Mouse (Mus musculus) kidney, postnatal 0 days (tissue): ENCODE measurements around the gene Rps29. TPM values are rescaled to one million over a fixed set of nuclear protein-coding genes. Genes with fewer than 3 reads are reported as not detected.

Experiments
- ATAC-seq: fragments of 200-750 bp; cut with Nextera tagmentation; replicated peaks from 2 replicates; pipeline ENCODE4 v1.8.0; 2017; ENCODE audit warnings: low read depth, moderate number of reproducible peaks, moderate TSS enrichment, moderate library complexity; ENCODE audit not compliant: low FRiP score
- DNase-seq: peaks from one replicate; pipeline ENCODE4 v3.0.0-alpha.2; 2016; ENCODE audit warnings: low spot score
- H3K27ac ChIP-seq: fragments of 300-500 bp; sonication (generic); 2 replicates; pipeline ENCODE4 v1.5.1; 2014; ENCODE audit warnings: mild to moderate bottlenecking
- H3K27me3 ChIP-seq: fragments of 300-500 bp; sonication (generic); 2 replicates; pipeline ENCODE4 v1.6.1; 2014; ENCODE audit warnings: low read length, mixed read lengths; ENCODE audit not compliant: insufficient read depth
- H3K36me3 ChIP-seq: fragments of 300-500 bp; sonication (generic); 2 replicates; pipeline ENCODE4 v1.6.1; 2014; ENCODE audit warnings: low read length, mixed read lengths; ENCODE audit not compliant: insufficient read depth
- H3K4me1 ChIP-seq: fragments of 300-500 bp; sonication (generic); replicated peaks from 2 replicates; pipeline ENCODE4 v1.6.1; 2014; ENCODE audit warnings: antibody characterized with exemption, low read length, mixed read lengths; ENCODE audit not compliant: insufficient read depth
- H3K4me2 ChIP-seq: fragments of 300-500 bp; sonication (generic); 2 replicates; pipeline ENCODE4 v1.6.1; 2014; ENCODE audit warnings: mild to moderate bottlenecking, low read length, moderate library complexity, mixed read lengths
- H3K4me3 ChIP-seq: fragments of 300-500 bp; sonication (generic); replicated peaks from 2 replicates; pipeline ENCODE4 v1.5.1; 2014; ENCODE audit warnings: low read depth, low read length
- H3K9ac ChIP-seq: fragments of 300-500 bp; sonication (generic); 2 replicates; pipeline ENCODE4 v1.6.1; 2014; ENCODE audit warnings: low read depth, low read length
- H3K9me3 ChIP-seq: fragments of 300-500 bp; sonication (generic); replicated peaks from 2 replicates; pipeline ENCODE4 v1.6.1; 2016; ENCODE audit warnings: low read length, inconsistent platforms, mixed read lengths
- CTCF ChIP-seq: IDR thresholded peaks from 2 replicates; pipeline ENCODE4 v1.5.1; 2016; ENCODE audit warnings: antibody characterized with exemption, low read depth, mild to moderate bottlenecking, moderate library complexity
- WGBS: fragments of 180-500 bp; shearing (Covaris S2); extraction: QIAGEN DNeasy Blood & Tissue Kit; methylation state at CpG from one replicate; pipeline ENCODE4 v1.1.7; 2014; 5-methylcytosine and 5-hydroxymethylcytosine counted together
- polyA plus RNA-seq: library from polyadenylated mRNA; unstranded; fragments of >200 nt; fragmentation: Nextera tagmentation; extraction: Ambion mirVana; gene quantifications from 2 replicates; pipeline ENCODE4 v1.2.1, GENCODE M21; 2015

Rps29 gene
- polyA plus RNA-seq, 1 experiment from 2014 or later = 2,435 TPM

DNA sequence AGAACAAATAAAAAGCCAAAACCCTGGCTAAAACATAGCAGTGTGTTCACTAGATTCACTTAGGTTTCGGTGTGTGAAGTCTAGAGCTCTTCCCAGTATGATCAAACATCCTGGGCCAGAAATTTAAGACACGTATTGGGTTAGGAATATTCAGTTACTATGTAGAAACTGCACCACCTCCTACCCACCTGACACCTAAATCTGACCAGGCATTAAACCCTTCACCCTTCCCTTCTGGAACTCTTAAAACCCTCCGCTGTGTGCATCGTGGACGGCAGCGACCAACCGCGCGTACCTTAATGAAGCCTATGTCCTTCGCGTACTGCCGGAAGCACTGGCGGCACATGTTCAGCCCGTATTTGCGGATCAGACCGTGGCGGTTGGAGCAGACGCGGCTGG is 621 bp downstream of the Rps29 start:
- under 1% methylated on average over 19 of the region's 19 CpGs for WGBS
- H3K27ac ChIP-seq = peak overlapping the region; percentile 97
- no peak for TF ChIP-seq CTCF
- H3K9ac ChIP-seq = peak overlapping the region; percentile 87
- H3K27me3 ChIP-seq = no peaks in the 10 kb centered on the region
- H3K36me3 ChIP-seq = peaks cover 12% of the 10 kb centered on the region
- peak overlapping the region; percentile 54 for H3K4me2 ChIP-seq
- DNase-seq = peak; percentile 64
- peak overlapping the region; percentile 72 for H3K4me3 ChIP-seq
- peaks cover 4% of the 10 kb centered on the region; the same call in 1 of the 2 replicates for H3K4me1 ChIP-seq
- no peak for ATAC-seq
- H3K9me3 ChIP-seq = no peaks in the 10 kb centered on the region

DNA sequence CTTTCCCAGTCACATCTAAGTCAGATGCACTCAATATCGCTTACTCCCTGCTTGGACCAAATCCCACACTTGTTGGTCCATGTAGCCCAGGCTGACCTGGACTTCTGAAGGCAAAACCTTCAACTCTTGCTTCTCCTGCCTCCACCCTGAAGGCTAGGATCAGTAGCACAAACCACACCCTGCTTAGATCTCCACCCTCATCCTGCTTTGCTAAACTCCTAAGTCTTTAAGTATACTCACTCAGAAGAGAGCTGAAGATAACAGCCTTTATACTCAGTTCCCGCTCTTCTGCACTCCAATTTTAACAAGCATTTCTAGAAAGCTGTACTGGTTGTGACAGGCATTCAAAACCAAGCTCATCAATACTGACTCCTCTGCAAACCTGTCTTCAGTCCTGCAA is 1.9 kb downstream of the Rps29 start:
- no peak overlapping the region for H3K4me3 ChIP-seq
- peaks cover 4% of the 10 kb centered on the region; the same call in 1 of the 2 replicates for H3K4me1 ChIP-seq
- H3K4me2 ChIP-seq = no peak overlapping the region
- no peak overlapping the region for H3K27ac ChIP-seq
- no peak overlapping the region for H3K9ac ChIP-seq
- no peak for ATAC-seq
- no peaks in the 10 kb centered on the region for H3K27me3 ChIP-seq
- no peak for TF ChIP-seq CTCF
- 92% methylated on average over 2 of the region's 2 CpGs for WGBS
- no peak for DNase-seq
- H3K36me3 ChIP-seq = peaks cover 12% of the 10 kb centered on the region
- H3K9me3 ChIP-seq = no peaks in the 10 kb centered on the region

DNA sequence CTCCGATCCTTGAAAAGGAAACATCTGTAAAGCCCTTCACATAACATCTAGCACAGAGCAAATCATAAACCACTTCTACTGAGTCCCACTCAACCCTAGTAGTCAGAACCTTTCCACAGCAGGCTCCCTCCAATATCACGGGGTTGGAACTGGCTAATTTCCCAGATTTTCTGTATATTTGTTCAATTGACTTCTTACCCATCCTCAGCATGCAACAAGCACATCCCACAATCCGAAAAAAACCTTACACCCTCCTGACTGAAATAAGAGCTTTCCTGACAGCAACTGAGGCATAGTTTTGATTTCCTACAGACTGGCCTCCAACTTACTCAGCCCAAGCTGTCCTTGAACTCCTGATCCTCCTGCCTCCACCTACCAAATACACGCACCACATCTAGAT is 2.5 kb downstream of the Rps29 start:
- TF ChIP-seq CTCF = no peak
- Histone ChIP-seq H3K4me3 (no peak overlapping the region), H3K27me3 (no peaks in the 10 kb centered on the region), H3K4me1 (peaks cover 4% of the 10 kb centered on the region; the same call in 1 of the 2 replicates), H3K9ac (no peak overlapping the region), H3K27ac (no peak overlapping the region), H3K36me3 (peaks cover 12% of the 10 kb centered on the region), H3K9me3 (no peaks in the 10 kb centered on the region), H3K4me2 (no peak overlapping the region)
- 90% methylated on average over 4 of the region's 4 CpGs for WGBS
- DNase-seq = no peak
- ATAC-seq = no peak

DNA sequence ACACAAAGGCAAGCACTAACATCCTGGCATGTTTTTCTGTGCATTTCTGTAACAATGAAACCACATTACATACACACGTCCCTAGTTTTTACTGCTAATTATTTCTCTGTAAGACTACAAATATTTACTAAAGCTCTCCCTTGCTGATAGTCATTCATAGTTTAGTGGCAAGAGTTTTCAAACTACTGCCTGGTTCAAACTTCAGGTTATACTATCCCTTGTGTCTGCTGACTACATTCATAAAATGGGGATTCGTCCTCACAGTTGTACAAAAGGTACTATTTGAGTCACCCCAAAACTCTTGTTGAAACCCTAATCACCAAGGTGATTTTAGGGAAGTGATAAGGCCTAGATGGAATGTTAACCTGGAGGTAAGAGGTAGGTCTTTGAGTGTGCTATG is 3.1 kb downstream of the Rps29 start:
- Histone ChIP-seq H3K4me1 (peaks cover 4% of the 10 kb centered on the region; the same call in 1 of the 2 replicates), H3K36me3 (peaks cover 12% of the 10 kb centered on the region), H3K4me3 (no peak overlapping the region), H3K9me3 (no peaks in the 10 kb centered on the region), H3K4me2 (no peak overlapping the region), H3K27me3 (no peaks in the 10 kb centered on the region), H3K27ac (no peak overlapping the region), H3K9ac (no peak overlapping the region)
- 81% methylated on average over 2 of the region's 2 CpGs for WGBS
- DNase-seq (no peak), ATAC-seq (no peak)
- no peak for TF ChIP-seq CTCF

DNA sequence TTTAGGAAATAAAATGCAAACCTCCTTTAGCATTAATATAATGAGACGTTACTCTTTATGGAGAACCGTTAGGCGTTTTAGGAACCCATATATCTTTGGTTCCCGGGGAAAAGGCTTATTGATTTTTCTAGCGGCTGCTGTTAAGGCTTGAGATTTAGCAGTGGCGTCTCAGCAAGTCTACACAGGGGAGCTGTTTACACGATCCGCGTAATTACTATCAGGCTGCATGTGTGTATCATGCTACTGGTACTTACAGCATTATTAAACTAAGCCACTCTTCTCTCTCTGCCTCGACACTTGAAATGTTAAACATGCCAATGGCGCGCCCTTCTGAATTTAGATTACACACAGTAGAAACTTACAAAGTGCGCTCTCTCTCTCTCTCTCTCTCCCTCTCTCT is 8.9 kb downstream of the Rps29 start:
- ATAC-seq = no peak
- no peak overlapping the region for H3K9ac ChIP-seq

DNA sequence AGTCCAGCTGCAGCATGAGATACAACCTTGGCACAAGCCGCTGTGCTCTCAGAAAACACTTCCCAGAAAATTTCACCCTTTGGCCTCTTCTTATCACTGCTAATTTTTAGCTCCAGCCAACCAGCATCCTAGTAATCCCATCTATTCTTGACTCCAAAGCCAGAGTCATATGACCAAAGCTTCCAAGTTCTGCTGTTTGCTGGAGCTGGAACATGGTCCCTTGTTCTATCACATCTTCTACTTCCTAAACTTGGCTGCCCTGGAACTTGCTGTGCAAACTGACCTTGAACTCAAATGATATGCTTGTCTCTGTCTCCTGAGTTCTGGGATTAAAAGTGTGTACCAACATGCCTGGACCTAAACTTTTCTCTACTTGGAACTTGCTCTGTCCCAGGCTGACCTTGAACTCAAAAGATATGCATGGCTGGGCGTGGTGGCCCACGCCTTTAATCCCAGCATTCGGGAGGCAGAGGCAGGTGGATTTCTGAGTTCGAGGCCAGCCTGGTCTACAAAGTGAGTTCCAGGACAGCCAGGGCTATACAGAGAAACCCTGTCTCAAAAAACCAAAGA is 11.7 kb downstream of the Rps29 start:
- no peak for TF ChIP-seq CTCF
- H3K9ac ChIP-seq = no peak overlapping the region
- no peak for DNase-seq
- H3K36me3 ChIP-seq = no peaks in the 10 kb centered on the region
- H3K4me2 ChIP-seq = no peak overlapping the region
- H3K4me1 ChIP-seq = no peaks in the 10 kb centered on the region
- 98% methylated on average over 5 of the region's 5 CpGs for WGBS
- H3K27ac ChIP-seq = no peak overlapping the region
- no peaks in the 10 kb centered on the region for H3K27me3 ChIP-seq
- H3K4me3 ChIP-seq = no peak overlapping the region
- ATAC-seq = no peak
- no peaks in the 10 kb centered on the region for H3K9me3 ChIP-seq

More for the DNA sequence above, 8.9 kb downstream of the Rps29 start:
- H3K4me2 ChIP-seq = no peak overlapping the region
- H3K4me1 ChIP-seq = no peaks in the 10 kb centered on the region
- no peak for DNase-seq
- WGBS = 85% methylated on average over 13 of the region's 13 CpGs
- no peak overlapping the region for H3K4me3 ChIP-seq
- H3K36me3 ChIP-seq = no peaks in the 10 kb centered on the region
- H3K9me3 ChIP-seq = no peaks in the 10 kb centered on the region
- TF ChIP-seq CTCF = no peak
- no peak overlapping the region for H3K27ac ChIP-seq
- no peaks in the 10 kb centered on the region for H3K27me3 ChIP-seq

DNA sequence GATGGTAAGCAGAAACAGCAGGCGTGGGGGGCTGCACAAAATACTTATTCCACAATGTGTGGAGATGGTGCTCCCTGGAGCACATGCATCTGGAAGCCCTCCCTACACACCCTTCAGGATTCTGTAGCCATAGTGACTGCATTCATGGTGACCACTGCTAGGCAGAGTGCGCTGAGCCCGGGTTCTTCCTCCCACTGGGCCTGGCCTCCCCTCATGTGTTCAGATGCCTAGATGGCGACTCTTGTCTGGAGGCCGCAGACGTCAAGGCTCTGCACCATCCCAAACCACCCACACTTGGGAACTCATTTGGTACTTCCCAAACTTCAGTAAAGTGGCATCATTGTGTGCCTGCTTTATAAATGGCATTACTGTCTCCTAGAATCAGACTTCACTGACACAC is 15.5 kb downstream of the Rps29 start:
- DNase-seq = no peak
- TF ChIP-seq CTCF = no peak
- Histone ChIP-seq H3K36me3 (no peaks in the 10 kb centered on the region), H3K27me3 (no peaks in the 10 kb centered on the region), H3K4me1 (no peaks in the 10 kb centered on the region), H3K27ac (no peak overlapping the region), H3K4me3 (no peak overlapping the region), H3K4me2 (no peak overlapping the region), H3K9ac (no peak overlapping the region), H3K9me3 (no peaks in the 10 kb centered on the region)
- ATAC-seq = no peak
- WGBS = 88% methylated on average over 6 of the region's 6 CpGs
